Mouse (Mus musculus): ENCODE measurements around the gene Susd6.
A peak's percentile ranks its signal among the peaks of the same experiment; 100 is the strongest.

Susd6 gene

GRCm38 (mm10) chr12:80837614-80838013, 47.3 kb downstream of the Susd6 start:
- DNase-seq (ENCODE audit: low read depth, low spot score) = no peak

- DNase-seq (ENCODE audit: low read depth, low spot score) = no peak
Observed at GRCm38 (mm10) chr12:80838271-80838670, 48.0 kb downstream of the Susd6 start.

GRCm38 (mm10) chr12:80838787-80839186, 48.5 kb downstream of the Susd6 start:
- DNase-seq (ENCODE audit: low read depth, low spot score) = peak; percentile 91

DNA sequence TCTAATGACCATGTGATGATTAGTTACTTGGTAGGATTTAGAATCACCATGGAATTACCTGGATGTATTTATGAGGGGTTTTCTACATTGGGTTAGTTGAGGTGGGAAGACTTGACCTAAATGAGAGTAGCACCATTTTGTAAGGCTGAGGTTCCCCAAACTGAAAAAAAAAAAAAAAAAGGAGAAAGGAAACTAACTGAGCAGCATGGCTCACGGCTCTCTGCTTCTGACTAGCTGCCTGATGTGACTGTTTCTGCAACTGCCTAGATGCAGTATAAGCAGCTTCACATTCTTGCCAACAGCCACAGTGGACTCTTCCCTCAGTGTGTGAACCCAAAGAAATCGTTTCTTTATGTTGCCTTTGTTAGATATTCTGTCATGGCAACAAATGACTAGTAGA, 49.3 kb downstream of the Susd6 start:
- DNase-seq (ENCODE audit: low read depth, low spot score) = no peak

DNA sequence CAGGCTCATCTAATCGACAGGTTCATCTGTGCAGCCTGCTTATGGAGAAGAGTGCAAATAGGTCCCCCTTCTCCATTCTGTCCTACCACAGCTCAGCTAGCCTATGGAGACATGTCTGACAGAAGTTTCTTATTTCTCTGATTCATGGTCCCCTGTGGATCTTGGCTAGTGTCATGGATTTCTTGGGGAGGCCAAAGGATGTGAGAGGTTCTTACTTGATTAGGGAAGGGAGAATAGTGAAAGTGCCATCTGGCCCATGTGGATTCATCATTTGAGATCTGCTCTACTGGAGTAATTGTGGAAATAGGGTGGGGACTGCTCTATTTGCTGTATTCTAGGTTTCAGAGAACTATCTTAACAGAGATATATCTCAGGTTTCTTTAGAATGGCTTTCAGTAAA, 51.3 kb downstream of the Susd6 start:
- no peak for DNase-seq (ENCODE audit: low read depth, low spot score)

DNA sequence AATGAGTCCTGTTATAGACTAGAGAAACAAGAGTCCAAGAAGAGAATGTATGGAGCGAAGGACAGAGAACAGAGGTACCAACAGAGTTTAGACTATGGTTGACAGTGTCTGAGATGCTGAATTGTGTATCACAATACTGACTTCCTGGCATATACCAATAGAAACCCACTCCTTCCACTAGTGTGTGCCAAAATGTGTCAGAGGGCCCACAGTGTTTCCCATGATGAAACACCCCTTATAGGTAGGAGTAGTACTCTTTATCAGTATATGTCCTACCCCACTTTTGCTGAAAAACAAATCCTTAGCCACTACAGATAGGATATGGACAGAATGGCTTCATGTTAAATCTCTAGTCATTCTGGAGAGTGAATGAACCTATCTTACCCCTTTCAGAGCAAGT, 52.3 kb downstream of the Susd6 start:
- no peak for DNase-seq (ENCODE audit: low read depth, low spot score)

GRCm38 (mm10) chr12:80843236-80843635, 52.9 kb downstream of the Susd6 start:
- DNase-seq (ENCODE audit: low read depth, low spot score) = no peak

DNA sequence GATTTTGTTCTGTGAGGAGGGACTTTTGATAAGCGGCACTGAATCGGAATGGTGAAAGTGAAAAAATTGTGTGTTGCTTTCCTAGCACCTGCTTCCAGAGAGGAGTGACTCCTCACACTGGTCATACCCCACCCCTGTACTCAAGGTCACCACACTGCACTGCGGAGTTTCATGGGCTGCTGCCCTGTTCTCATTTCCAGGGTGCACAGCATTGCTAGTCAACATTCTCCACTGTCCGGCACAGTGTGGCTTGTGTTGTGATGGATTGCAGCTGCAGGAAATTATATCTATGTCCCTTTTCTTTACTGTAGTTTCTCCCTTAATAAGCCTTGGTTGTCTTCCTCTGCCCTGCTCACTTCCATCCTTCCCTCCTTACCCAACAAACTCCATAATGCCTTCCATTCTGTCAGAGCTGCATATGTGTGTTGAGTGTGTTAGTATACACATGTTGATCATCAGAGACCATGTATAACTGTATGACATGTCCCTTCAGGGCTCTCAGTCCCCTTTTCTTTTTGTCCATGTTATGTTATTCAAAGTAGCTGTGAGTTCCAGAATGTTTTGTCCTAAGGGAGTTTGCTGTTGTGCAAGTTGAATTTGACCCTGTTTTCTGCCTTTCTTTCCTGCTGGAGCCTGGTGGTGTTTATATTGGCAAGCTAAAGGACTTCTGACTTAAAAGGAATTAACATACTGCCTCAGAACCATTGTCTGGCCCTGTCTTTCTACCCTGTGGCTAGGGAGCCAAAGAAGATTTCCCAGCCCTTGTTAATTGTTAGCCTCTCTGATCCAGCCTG, 53.5 kb downstream of the Susd6 start:
- peak; percentile 46 for DNase-seq (ENCODE audit: low read depth, low spot score)

- DNase-seq (ENCODE audit: low read depth, low spot score) = no peak
Observed at GRCm38 (mm10) chr12:80845901-80846300, 55.6 kb downstream of the Susd6 start.

- DNase-seq (ENCODE audit: low read depth, low spot score) = no peak
Observed at GRCm38 (mm10) chr12:80846861-80847268, 56.6 kb downstream of the Susd6 start.

DNA sequence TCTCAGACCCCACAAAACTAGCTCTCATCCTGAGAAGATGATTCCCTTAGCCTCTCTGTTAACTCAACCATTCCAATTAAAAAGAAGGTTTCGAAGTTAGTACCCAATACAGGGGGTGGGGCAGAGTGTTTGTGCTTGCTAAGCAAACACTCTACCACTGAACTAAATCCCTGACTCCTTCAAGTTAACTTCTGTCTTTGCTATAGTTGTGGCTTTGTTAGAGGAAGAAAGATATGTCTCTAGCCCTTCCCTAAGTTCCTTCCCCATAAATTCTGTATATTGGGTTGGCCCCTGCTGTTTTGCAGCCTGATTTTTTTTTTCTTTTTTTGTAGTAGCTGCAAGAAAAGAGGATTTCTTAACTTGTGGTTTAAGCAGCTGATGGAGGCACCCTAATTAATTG, 61.7 kb downstream of the Susd6 start:
- DNase-seq (ENCODE audit: low read depth, low spot score) = no peak

DNA sequence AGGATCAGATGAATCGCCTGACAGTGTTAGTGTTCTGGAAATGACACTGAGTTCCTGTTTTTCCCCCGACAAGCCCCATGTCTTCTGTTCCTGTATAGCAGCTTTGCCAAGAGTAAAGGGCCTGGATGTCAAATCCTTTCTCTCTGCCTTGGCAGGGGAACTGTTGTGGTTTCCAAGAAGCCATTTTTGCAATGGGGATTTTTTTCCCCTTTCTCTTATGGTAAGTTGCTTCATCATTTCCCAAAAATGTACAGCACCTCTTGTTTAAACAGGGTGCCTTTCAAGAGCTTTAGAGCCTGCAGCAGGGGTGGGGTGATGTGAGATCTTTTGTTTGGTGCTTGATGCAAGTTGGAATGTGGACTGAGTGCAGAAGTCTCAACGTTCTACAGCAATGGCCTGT, 63.4 kb downstream of the Susd6 start:
- DNase-seq (ENCODE audit: low read depth, low spot score) = peak; percentile 56

GRCm38 (mm10) chr12:80854671-80855070, 64.4 kb downstream of the Susd6 start:
- DNase-seq (ENCODE audit: low read depth, low spot score) = no peak

- DNase-seq (ENCODE audit: low read depth, low spot score) = no peak
Observed at GRCm38 (mm10) chr12:80855100-80855499, 64.8 kb downstream of the Susd6 start.

DNA sequence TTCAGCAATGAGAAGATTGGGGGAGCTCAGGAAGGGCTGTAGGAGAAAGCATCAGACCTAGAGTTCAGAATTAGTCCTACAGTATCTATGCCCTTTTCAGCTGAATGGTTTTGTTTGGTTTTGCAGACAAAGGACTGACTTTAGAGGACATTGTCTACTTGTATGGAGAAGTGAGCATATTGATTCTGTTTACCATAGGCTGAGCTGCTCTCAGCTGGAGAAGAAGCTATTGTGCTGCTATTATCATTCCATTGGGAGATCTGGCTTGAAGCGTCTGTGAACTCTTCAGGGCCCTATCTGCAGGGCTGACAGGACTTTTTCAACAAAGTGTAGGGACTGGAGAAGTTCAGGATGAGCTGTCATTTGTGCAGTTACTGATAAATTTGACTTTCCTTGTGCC, 65.3 kb downstream of the Susd6 start:
- DNase-seq (ENCODE audit: low read depth, low spot score) = peak; percentile 74

DNA sequence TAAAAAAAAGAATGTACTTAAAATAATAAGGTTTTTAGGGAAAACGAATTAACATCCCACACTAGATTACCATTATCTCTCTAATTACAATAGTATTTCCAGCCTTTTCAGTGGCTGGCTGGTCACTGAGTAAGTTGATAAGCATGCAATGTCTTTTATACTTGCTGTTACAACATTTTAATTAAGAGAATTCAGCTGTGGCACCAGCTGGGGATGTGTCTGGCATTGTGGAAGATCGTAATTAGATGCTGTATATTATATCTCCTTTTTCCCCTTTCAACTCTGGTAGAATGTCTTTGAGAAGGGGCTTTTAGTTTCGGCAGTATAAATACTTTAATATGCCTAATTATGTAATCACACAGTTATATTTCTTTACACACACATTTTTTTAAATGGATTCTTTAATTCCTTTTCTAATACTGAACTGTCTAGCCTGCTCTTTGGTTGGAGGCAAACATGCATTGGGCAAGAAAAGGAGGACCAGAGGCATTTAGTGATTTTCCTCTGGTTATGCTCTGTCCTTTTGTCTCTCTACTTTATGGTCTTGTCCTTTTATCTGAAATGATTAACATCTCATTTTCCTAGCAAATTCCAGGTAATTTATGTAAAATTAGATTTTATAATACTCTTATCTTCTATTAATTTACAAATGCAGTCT, 67.5 kb downstream of the Susd6 start:
- DNase-seq (ENCODE audit: low read depth, low spot score) = no peak

DNA sequence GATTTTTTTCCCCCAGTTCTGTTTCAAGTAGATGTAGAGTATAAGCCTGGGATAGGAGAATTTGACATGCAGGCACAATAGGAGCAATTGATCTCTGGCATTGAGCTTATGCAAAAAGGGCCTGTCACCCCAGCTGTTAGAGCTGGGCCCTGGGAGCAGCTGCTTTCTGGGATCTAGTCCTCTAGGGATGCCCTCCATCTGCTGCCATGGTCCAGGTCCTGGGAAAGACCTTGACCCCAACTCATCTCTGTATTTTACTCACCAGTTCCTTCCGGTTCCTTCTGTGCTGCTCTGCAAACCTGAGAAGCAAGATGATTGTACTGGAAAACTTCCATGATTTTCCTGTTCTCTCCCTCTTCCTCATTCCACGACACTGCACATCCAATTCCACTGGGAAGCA, 68.0 kb downstream of the Susd6 start:
- peak; percentile 42 for DNase-seq (ENCODE audit: low read depth, low spot score)

GRCm38 (mm10) chr12:80861916-80862315, 71.6 kb downstream of the Susd6 start:
- no peak for DNase-seq (ENCODE audit: low read depth, low spot score)

GRCm38 (mm10) chr12:80863370-80863769, 73.1 kb downstream of the Susd6 start:
- peak; percentile 46 for DNase-seq (ENCODE audit: low read depth, low spot score)

GRCm38 (mm10) chr12:80865175-80865574, 74.9 kb downstream of the Susd6 start:
- DNase-seq (ENCODE audit: low read depth, low spot score) = no peak

- DNase-seq (ENCODE audit: low read depth, low spot score) = no peak
Observed at GRCm38 (mm10) chr12:80866023-80866422, 75.7 kb downstream of the Susd6 start.

DNA sequence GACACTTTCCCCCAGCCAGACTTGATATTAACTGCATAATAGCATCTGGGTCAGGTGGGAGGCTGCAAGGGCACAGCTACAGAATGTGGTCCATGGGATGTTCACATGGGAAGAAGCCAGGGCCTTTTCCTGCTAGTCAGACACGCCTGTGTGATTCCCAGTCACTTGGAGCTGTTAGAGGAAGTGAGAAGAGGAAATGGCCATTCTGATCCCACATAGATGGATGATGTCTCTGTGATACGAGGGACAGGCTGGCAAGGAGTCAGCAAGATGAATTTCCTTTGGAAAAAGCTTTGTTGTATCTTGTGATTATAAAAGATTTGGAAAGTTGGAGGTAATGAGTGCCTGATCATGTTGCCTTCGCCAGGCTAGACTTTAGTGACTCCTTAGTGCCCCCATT, 76.8 kb downstream of the Susd6 start:
- no peak for DNase-seq (ENCODE audit: low read depth, low spot score)

- DNase-seq (ENCODE audit: low read depth, low spot score) = no peak
Observed at GRCm38 (mm10) chr12:80868401-80868800, 78.1 kb downstream of the Susd6 start.
